Mouse (Mus musculus) large intestine, adult 2 months (tissue): Measurements from ENCODE around the gene Kctd13. TPM values are rescaled to one million over a fixed set of nuclear protein-coding genes. Genes with fewer than 3 reads are reported as not detected.
"Not testable (repeated sequence)": the region's sequence is repeated elsewhere in the genome, so short reads cannot be mapped to it uniquely, and the experiment has no call there.

Experiments used
- DNase-seq: peaks from one replicate; pipeline ENCODE4 v3.0.0-alpha.2; 2012; ENCODE audit warnings: low read depth, low spot score
- WGBS: fragments of 180-500 bp; shearing (Covaris S2); methylation state at CpG from one replicate; pipeline ENCODE4 v1.1.7; 2018; 5-methylcytosine and 5-hydroxymethylcytosine counted together
- polyA plus RNA-seq: library from polyadenylated mRNA; depleted of rRNA; stranded (reverse); fragments of >200 nt; gene quantifications from 2 replicates; pipeline ENCODE4 v1.2.3, GENCODE M21; 2012; rRNA removed

Kctd13 gene
- 9.5 and 13.9 TPM in 2 replicates for polyA plus RNA-seq

DNA sequence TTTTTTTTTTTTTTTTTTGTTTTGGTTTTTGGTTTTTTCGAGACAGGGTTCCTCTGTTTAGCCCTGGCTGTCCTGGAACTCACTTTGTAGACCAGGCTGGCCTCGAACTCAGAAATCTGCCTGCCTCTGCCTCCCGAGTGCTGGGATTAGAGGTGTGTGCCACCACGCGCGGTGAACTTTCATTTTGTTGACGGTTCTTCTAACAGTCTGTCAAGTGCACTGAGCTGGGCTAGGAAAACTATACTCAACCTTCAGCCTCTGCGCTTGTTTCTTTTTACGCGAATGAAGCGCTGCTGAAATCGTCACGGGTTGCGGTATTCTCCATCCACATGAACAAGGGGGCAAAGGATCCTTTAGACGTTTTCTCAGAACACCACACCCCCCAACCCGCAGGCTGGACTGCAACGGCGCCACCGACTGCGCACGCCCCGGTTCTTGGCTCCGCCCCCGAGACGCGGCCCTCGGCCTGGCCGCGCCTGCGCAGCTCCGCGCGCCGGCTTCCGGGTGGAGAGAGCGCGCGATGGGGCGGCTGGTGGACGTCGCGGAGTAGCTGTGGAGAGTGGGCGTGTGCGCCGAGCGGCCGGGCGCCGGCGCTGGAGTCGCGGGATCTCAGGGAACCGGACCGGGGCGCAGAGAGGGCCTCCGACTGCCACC, at the start of gene Kctd13:
TSS of gene Kctd13 (plus strand) at position 496 of the 654 bp plus-strand sequence.
- DNase-seq, result peak; percentile 81
- 2% methylated on average over 56 of the region's 56 CpGs for WGBS

DNA sequence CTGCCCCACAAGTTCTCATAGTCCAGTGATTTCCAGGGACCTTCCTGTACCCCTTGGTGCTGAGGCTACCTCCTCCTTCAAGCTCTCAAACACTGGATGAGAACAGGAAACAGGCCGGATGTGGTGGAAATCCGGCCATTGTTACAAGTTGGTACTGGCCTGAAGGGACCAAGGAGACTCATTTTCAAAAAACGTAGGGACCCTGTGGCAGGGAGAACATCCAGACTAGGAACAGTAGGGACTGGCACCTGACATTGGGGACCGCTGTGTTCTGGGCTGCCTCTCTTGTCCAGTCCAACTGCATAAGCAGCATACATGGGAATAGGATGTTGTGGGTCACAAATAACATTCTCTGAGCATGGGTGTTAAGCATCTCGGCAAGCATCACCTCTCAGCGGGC, 47.6 kb upstream of the Kctd13 start:
- 75% methylated on average over 6 of the region's 6 CpGs for WGBS
- no peak for DNase-seq

DNA sequence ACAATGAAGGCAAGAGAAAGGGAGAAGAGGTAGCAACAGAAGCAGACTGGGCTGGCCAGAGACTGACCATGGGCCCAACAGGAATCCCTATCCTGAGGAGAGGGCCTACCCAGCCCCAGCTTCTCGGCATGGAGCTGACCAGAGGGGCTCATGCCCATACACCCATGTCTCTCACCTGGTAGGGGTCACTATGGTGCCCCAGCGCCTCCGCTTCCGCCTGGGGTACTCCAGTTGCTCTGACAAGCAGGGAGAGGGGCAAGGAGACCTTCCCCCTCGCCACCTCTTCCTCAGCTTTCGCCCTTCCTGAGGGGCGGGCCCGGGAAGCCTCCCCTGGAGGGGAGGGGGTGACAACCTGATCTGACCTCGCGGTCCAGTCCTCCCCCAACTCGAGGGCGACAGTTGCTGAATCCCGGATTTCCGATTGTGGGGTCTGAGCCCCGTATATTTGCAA, 44.9 kb upstream of the Kctd13 start:
- no peak for DNase-seq
- WGBS, result under 1% methylated on average over 15 of the region's 15 CpGs

DNA sequence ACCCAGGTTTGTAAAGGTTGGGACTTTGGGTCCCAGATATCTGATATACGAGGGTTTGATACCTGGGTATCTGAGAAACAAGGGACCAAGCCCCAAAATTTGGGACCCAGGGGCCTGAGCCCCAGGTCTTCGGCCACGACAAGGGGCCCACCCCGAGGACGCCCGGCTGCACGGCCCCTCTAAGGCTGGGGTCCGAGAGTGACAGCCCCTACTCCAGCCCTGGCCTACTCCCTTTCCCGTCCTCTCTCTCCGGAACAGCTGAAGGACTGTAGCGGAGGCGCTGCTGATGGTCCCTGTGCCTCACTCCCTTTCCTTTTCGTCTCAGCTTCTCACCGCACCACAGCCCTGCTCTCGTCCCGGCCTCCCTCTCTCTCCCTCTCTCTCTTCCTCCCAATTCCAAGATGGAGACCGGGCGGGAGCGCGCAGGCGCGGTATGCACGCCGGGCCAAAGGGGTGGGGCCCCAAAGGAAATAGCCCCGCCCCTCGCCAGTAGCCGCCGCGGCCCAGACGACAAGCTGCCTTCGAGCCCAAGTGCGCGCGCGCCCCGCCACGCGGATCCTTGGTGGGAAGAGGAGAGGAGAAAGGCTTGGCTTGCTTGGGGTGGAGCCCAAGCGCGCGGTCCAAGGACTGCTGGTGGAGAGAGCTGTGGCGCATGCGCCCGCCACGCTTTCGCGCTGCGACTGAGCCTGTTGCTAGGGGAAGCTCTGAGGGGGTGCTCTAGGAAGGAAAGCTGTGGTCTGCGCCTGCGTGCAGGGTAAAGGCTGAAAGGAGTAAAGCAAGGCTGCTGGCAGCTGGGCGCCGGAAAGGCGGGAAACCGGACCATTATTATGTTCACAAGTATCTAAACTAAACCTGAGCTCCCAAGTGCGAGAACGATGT, 44.2 kb upstream of the Kctd13 start, which contains the start of gene Taok2:
TSS of gene Taok2 (minus strand) at position 418 of the 879 bp plus-strand sequence.
- under 1% methylated on average over 56 of the region's 56 CpGs for WGBS
- DNase-seq, result peak; percentile 92

DNA sequence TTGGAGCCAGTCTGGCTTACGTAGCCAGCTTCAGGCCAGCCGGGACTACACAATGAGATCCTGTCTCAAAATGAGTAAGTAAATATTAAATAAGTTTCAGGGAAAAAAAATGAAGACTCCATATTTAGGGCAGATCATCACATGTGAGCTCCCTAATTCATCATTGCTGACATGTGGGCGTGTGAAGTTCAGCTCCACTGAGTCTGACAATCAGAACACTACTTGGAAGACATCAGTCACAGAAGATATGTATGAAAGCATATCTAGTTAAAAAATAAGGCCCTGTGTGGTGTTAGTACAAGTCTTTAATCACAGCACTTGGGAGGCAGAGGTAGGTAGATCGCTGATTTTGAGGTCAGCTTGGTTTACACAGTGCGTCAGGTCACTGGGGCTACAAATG, 41.4 kb upstream of the Kctd13 start:
- WGBS, result 84% methylated on average over 5 of the region's 5 CpGs
- DNase-seq, result no peak

DNA sequence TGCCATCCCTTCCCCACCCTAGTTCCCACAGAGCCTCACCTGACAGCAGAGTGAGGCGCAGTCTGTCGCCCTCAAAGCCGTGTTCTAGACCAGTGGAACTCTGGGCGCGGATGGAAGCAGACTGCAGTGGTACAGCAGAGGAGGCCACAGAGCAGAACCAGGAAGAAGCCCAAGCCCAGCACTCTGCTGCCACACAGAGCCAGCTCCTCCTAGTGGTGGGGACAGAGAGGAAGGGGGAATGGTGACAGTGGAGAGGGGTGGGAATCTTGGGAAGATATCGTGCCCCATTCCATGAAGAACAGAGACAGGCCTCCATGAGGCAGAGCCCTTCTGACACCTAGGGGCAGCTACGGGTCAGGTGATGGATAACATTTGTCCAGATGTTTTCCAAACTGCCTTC, 39.8 kb upstream of the Kctd13 start:
- no peak for DNase-seq
- 63% methylated on average over 7 of the region's 7 CpGs for whole genome bisulfite sequencing

DNA sequence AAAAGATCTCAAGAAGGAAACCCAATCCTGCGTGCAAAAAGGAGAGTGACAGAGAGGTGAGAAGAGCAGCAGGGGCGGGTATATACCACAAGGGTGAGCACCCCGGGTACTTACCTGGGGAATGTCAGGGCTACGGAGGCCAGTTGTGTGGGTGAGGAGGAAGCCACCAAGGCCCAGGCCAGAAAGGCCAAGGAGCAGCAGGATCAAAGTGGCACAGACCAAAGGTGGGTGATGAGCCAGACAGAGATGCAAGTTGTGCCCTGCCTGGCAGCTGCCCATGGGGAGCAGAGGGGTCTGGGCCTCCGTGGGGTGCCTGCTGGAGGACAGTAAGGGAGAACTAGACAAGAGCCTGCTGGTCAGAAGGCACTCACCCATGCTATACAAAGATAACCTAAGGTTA, 31.8 kb upstream of the Kctd13 start:
- DNase-seq, result no peak
- WGBS, result 82% methylated on average over 5 of the region's 5 CpGs

DNA sequence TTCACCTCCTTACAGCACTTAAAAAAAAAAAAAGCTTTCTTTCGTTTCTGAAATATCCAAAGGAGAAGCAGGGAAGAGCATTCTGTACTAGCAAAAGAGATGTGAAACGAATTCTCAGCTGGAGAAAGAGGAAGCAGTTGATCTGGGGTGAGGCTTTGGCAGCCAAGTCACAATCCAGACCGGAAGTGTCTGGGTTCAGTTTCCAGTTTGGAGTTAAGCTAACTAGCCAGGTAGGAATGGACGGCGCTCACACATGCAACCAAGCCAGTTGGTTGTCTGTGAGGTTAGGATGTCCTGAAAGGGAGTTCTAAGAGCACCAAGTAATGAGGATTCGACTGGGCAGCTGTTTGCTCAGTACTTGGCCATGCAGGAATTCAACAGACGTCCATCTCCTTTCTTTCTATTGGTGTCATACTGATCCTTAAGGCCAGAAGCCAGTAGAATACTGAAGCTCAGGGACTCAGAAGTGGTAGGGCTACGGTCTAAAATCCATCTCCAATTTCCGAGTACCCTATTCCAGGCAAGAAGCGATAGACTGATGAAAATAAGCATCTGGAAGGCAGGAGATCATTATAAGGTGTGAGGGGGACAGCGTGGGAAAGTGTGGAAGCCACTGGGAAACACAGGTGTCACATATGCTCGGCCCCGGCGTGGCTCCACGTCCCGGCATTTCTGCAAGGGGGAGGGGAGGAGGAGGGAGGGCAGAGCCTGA, 31.1 kb upstream of the Kctd13 start:
- WGBS, result 4% methylated on average over 16 of the region's 16 CpGs
- DNase-seq, result no peak

DNA sequence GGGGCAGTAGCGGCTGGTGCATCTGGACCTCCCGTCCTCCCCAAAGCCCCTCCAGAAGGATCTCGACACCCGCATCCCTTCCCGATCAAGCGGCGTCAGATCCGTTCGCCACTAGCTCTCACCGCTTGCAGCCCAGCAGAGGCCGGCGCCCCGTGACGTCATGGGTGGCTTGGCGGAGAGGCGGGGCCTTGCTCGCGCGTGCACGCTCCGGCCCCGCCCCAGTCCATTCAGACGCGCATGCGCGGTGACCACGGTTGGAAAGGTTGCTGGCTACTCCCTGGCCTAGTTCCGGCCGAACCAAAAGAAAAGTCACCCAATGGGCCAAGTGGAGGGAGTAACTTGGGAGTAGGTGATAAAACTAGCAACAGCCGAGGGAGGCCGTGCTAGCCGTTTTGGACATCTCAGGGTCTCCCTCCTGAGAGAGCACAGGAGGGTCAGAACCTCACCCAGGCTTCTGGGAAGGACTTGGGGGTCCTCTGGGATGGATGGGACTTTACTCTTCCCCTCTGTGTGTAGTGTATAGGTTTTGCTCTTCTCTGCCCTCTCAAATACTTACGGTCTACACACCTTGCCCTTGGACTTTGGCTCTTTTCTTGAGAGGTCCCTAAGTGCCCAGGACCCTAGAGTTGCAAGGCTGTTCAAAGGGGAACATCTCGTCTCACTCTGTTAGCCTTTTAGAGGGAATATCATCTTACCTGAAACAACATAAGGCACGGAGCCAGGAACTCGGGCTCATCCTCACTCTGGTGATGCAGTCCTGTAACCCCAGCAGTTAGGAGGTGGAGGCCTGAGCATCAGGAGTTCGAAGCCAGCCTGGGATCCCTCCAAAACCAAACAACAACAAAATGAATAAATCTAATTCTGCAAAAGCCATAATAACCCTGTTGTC, 30.3 kb upstream of the Kctd13 start:
- 12% methylated on average over 37 of the region's 37 CpGs for WGBS
- DNase-seq, result peak; percentile 75

DNA sequence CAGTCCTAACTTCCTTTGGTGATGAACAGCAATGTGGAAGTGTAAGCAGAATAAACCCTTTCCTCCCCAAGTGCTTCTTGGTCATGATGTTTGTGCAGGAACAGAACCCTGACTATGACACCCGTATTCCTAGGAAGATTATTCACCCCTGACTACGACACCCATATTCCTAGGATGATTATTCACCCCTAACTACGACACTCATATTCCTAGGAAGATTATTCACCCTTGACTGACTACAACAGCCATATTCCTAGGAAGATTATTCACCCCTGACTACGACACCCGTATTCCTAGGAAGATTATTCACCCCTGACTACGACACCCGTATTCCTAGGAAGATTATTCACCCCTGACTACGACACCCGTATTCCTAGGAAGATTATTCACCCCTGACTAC, 28.9 kb upstream of the Kctd13 start:
- DNase-seq, result not testable (repeated sequence)
- WGBS, result 85% methylated on average over 8 of the region's 9 CpGs

DNA sequence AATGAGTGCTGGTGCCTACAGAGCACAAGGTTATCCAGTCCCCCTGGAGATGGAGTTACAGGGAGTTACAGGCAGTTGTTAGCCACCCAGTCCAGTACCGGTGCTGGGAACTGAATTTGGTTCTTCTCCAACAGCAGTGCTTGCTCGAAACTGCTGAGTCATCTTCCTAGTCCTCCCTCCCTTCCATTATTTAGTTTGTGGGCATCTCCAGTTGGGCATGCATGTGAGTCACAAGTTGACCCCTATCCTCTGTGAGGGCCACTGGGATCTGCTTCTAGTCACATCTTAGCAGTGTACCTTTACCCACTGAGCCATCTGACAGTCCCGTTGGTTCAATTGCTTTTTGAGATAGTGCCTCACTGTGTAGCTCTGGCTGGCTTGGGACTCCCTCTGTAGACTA, 23.1 kb upstream of the Kctd13 start:
- WGBS, result 35% methylated on average over 3 of the region's 3 CpGs
- DNase-seq, result no peak

DNA sequence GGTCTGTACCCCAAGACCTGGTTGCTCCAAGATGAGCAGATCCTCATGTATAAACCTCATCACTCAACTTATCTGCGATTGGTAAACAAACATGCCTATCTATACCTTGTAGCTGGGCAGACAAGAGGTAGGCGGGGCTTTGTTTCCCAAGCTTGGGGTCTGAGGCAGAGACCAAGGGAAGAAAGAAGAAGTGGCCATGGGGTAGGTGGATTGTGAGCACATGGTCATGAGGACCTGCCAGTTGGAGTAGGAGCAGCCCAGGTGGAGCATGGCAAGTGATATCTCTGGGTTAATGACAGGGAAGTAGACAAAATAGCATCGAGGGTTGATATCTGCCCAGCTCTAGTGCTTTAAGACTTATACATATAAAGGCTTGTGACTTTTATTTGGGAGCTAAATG, 13.8 kb upstream of the Kctd13 start:
- 75% methylated on average over 3 of the region's 3 CpGs for WGBS
- DNase-seq, result no peak

DNA sequence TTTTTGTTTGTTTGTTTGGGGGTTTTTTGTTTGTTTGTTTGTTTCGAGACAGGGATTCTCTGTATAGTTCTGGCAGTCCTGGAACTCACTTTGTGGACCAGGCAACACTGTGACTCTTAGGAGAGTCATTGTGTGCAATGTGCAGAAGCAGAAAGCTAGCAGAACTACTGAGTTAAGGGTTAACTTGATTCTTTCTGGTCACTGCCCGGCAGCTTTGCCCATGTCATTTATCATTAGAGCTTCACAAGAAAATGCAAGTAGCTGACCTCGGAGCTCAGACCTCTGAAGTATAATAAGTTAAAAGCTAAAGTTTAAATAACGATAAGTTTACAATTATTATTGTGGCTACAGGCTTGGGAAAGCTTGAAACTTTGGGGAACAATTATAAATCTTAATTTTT, 10.3 kb upstream of the Kctd13 start:
- DNase-seq, result not testable (repeated sequence)
- 45% methylated on average over 4 of the region's 4 CpGs for WGBS

DNA sequence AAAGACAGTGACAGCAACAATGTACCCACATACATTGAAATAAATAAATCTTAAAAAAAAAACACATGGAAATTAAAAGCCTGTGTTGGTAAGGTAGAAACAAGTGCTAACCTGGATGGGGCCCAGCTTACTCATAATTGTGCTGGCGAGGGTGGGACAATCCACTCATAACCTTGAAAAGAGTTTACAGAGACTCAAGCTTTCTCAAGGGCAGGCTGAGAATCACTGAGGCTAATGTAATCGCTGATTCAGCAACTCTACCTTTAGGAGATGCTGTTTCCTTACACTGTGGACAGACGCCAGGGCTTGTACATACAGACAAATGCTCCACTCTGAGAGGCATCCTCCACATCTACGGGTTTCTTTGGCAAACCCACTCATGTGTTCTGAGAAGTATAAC, 8.7 kb upstream of the Kctd13 start:
- 78% methylated on average over 4 of the region's 4 CpGs for WGBS
- DNase-seq, result no peak

DNA sequence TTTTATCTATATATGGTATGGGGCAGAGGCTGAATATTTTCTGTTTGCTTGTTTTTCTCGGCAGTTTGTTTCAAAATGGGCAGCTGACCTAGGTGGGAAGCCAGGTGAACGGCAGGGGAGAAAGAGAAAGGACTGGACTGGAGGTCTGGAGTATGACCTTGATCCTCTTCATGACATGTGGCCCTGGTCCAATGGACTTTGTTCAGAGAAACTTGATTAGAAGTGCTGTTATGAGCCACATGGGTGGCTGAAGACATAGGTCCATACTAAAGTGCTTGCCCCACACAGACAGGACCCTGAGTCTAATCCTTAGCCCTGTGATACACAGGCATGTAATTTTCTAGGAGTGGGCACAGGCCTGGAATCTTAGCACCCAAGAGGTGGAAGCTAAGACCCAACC, 7.1 kb upstream of the Kctd13 start:
- DNase-seq, result no peak
- 52% methylated on average over 2 of the region's 2 CpGs for WGBS

DNA sequence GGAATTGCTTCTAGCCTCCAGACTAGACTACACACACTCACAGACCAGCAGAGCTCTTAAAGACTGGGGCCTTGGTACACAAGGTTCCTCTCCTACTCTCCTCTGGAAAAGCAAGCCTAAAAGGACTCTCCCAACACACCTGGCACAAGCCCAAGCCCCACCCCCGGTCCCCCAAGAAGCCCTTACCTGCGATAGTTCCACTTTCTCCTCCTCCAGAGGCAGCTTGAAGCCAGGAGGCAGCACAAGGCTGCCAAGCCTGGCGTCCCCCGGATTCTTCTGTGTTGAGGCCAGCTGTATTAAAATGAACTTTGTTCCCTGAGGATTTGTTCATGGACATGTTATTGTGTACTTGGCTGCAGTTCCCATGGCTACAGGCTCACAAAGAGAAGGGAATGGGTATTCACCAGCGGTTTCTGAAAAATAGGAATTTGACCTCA, 6.0 kb upstream of the Kctd13 start, which contains the start of gene Tmem219:
TSS of gene Tmem219 (minus strand) at position 294 of the 437 bp plus-strand sequence.
- DNase-seq, result no peak
- WGBS, result 15% methylated on average over 5 of the region's 5 CpGs

DNA sequence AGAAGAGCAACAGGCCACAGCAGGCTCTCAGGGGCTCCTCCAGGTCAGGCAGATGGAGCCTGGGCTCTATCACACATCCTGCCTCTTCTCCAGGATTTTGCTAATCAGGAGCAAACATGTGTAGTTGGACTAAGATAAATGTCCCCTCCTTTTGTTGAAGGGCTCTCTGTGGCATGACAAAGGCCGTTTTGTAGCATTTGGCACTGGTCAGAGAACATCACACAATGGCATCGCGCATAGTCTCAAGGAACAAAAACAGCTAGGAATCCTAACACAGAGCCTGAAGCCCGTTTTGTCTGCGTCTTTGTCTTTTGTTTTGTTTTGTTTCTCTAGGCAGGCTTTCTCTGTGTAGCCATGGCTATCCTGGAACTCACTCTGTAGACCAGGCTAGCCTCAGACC, 4.7 kb upstream of the Kctd13 start:
- DNase-seq, result no peak
- 77% methylated on average over 5 of the region's 5 CpGs for WGBS

DNA sequence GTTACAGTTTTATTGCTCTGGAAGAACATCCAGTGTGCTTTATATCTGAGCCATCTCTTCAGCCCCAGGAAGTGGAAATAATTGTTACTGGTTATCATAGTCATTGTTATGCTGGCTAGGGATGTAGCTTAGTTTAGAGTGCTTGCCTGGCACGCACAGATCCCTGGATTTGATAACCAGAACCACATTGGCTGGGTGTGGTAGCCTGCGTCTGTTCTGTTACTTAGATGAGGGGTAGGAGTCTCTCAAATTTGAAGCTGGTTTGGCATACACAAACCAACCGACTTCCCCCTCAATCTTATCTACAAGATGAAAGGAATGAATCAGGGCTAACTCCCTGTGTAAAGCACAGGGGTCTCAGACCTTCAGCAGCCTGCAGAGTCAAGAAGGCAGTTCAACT, 2.4 kb upstream of the Kctd13 start:
- DNase-seq, result no peak
- WGBS, result 46% methylated on average over 3 of the region's 3 CpGs

DNA sequence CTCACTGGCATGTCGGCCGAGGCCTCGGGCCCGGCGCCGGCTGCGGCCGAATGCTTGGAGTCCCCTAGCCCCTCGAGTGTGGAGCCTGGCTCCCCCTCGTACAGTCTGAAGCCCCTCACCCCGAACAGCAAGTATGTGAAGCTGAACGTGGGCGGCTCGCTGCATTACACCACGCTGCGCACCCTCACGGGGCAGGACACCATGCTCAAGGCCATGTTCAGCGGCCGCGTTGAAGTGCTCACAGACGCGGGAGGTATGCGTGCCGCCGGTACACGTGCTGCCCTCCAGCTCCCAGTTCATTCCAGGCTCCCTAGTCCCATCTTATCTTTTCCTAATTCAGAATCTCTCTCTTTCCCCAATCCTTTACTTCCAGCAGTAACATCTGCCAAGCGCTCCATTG, 367 bp downstream of the Kctd13 start:
- no peak for DNase-seq

More for the DNA sequence above, 367 bp downstream of the Kctd13 start:
- WGBS, result under 1% methylated on average over 27 of the region's 27 CpGs
